Mouse (Mus musculus) heart, embryonic 15.5 days (tissue): ENCODE results near the gene Bst1. TPM values are rescaled to one million over a fixed set of nuclear protein-coding genes. Genes with fewer than 3 reads are reported as not detected.

Source experiments
- ATAC-seq: fragments of 200-750 bp; cut with Nextera tagmentation; replicated peaks from 2 replicates; pipeline ENCODE4 v1.8.0; 2017; ENCODE audit warnings: low read depth, moderate TSS enrichment; ENCODE audit not compliant: insufficient number of reproducible peaks, insufficient read depth, low FRiP score
- H3K27ac ChIP-seq: fragments of 300-500 bp; sonication (generic); 2 replicates; pipeline ENCODE4 v1.5.1; 2015; ENCODE audit warnings: mild to moderate bottlenecking, inconsistent platforms
- H3K27me3 ChIP-seq: fragments of 300-500 bp; sonication (generic); 2 replicates; pipeline ENCODE4 v1.6.1; 2015; ENCODE audit warnings: inconsistent platforms
- H3K36me3 ChIP-seq: fragments of 300-500 bp; sonication (generic); 2 replicates; pipeline ENCODE4 v1.6.1; 2015; ENCODE audit warnings: mild to moderate bottlenecking, inconsistent platforms
- H3K4me1 ChIP-seq: fragments of 300-500 bp; sonication (generic); replicated peaks from 2 replicates; pipeline ENCODE4 v1.6.1; 2015; ENCODE audit warnings: inconsistent platforms
- H3K4me2 ChIP-seq: fragments of 300-500 bp; sonication (generic); 2 replicates; pipeline ENCODE4 v1.6.1; 2015; ENCODE audit warnings: inconsistent platforms, mild to moderate bottlenecking, moderate library complexity
- H3K4me3 ChIP-seq: fragments of 300-500 bp; sonication (generic); 2 replicates; pipeline ENCODE4 v1.5.1; 2015; ENCODE audit warnings: mild to moderate bottlenecking, inconsistent platforms
- H3K9ac ChIP-seq: fragments of 300-500 bp; sonication (generic); 2 replicates; pipeline ENCODE4 v1.6.1; 2015; ENCODE audit warnings: mild to moderate bottlenecking, inconsistent platforms
- H3K9me3 ChIP-seq: fragments of 300-500 bp; sonication (generic); replicated peaks from 2 replicates; pipeline ENCODE4 v1.6.1; 2016; ENCODE audit warnings: inconsistent platforms
- WGBS: fragments of 180-500 bp; shearing (Covaris S2); methylation state at CpG from one replicate; pipeline ENCODE4 v1.1.7; 2015; ENCODE audit warnings: mixed read lengths; 5-methylcytosine and 5-hydroxymethylcytosine counted together
- polyA plus RNA-seq: library from polyadenylated mRNA; unstranded; fragments of >200 nt; fragmentation: Nextera tagmentation; extraction: Ambion mirVana; gene quantifications from 2 replicates; pipeline ENCODE4 v1.2.1, GENCODE M21; 2015

Bst1 gene
- polyA plus RNA-seq, 1 experiment from 2014 or later, result 1.2 TPM

- Histone ChIP-seq H3K27me3 (no peaks in the 10 kb centered on the region), H3K4me2 (peak overlapping the region; percentile 27; the same call in 1 of the 2 replicates), H3K9me3 (no peaks in the 10 kb centered on the region), H3K4me3 (no peak overlapping the region), H3K9ac (no peak overlapping the region), H3K27ac (no peak overlapping the region), H3K4me1 (peaks cover 9% of the 10 kb centered on the region; the same call in 1 of the 2 replicates), H3K36me3 (no peaks in the 10 kb centered on the region)
- no peak for ATAC-seq
- WGBS, result 34% methylated on average over 8 of the region's 8 CpGs
Observed at GRCm38 (mm10) chr5:43859663-43860062, 41.0 kb downstream of the Bst1 start.

GRCm38 (mm10) chr5:43860096-43860495, 41.4 kb downstream of the Bst1 start:
- 79% methylated on average over 5 of the region's 5 CpGs for WGBS
- H3K36me3 ChIP-seq, result no peaks in the 10 kb centered on the region
- H3K9me3 ChIP-seq, result no peaks in the 10 kb centered on the region
- H3K27ac ChIP-seq, result no peak overlapping the region
- no peak overlapping the region for H3K4me2 ChIP-seq
- no peaks in the 10 kb centered on the region for H3K27me3 ChIP-seq
- ATAC-seq, result no peak
- no peak overlapping the region for H3K4me3 ChIP-seq
- no peak overlapping the region for H3K9ac ChIP-seq
- H3K4me1 ChIP-seq, result peaks cover 9% of the 10 kb centered on the region; the same call in 1 of the 2 replicates

GRCm38 (mm10) chr5:43860670-43861431, 42.2 kb downstream of the Bst1 start:
- 63% methylated on average over 5 of the region's 5 CpGs for WGBS

GRCm38 (mm10) chr5:43863642-43864041, 45.0 kb downstream of the Bst1 start:
- H3K4me1 ChIP-seq, result peaks cover 13% of the 10 kb centered on the region
- H3K27ac ChIP-seq, result no peak overlapping the region
- H3K4me3 ChIP-seq, result no peak overlapping the region
- H3K9ac ChIP-seq, result no peak overlapping the region
- no peak for ATAC-seq
- no peaks in the 10 kb centered on the region for H3K36me3 ChIP-seq
- no peaks in the 10 kb centered on the region for H3K27me3 ChIP-seq
- 53% methylated on average over 6 of the region's 6 CpGs for WGBS
- H3K9me3 ChIP-seq, result no peaks in the 10 kb centered on the region
- no peak overlapping the region for H3K4me2 ChIP-seq

More at GRCm38 (mm10) chr5:43860670-43861431, 42.2 kb downstream of the Bst1 start:
- H3K9ac ChIP-seq, result no peak overlapping the region
- H3K27ac ChIP-seq, result no peak overlapping the region
- H3K4me2 ChIP-seq, result no peak overlapping the region
- ATAC-seq, result no peak
- no peaks in the 10 kb centered on the region for H3K36me3 ChIP-seq
- no peaks in the 10 kb centered on the region for H3K27me3 ChIP-seq
- H3K4me3 ChIP-seq, result no peak overlapping the region
- no peaks in the 10 kb centered on the region for H3K9me3 ChIP-seq
- peaks cover 9% of the 10 kb centered on the region; the same call in 1 of the 2 replicates for H3K4me1 ChIP-seq

- WGBS, result 54% methylated on average over 2 of the region's 2 CpGs
- H3K27ac ChIP-seq, result no peak overlapping the region
- no peak for ATAC-seq
Observed at GRCm38 (mm10) chr5:43865316-43865715, 46.6 kb downstream of the Bst1 start.

GRCm38 (mm10) chr5:43868253-43868652, 49.6 kb downstream of the Bst1 start, which contains the start of gene Cd38:
Gene Cd38, plus strand, starts transcription at chr5:43868553.
- H3K4me3 ChIP-seq, result peak within 1 kb of the TSS; percentile 54
- no peaks in the 10 kb centered on the region for H3K9me3 ChIP-seq
- H3K36me3 ChIP-seq, result no peaks in the 10 kb centered on the region
- H3K9ac ChIP-seq, result peak within 1 kb of the TSS; percentile 48
- peak within 1 kb of the TSS; percentile 70 for H3K27ac ChIP-seq
- H3K4me2 ChIP-seq, result peak within 1 kb of the TSS; percentile 74
- H3K27me3 ChIP-seq, result no peaks in the 10 kb centered on the region
- peaks cover 9% of the 10 kb centered on the region for H3K4me1 ChIP-seq
- ATAC-seq, result no peak

More at GRCm38 (mm10) chr5:43865316-43865715, 46.6 kb downstream of the Bst1 start:
- H3K4me1 ChIP-seq, result peaks cover 9% of the 10 kb centered on the region
- no peak overlapping the region for H3K4me3 ChIP-seq
- no peaks in the 10 kb centered on the region for H3K36me3 ChIP-seq
- no peaks in the 10 kb centered on the region for H3K9me3 ChIP-seq
- H3K4me2 ChIP-seq, result no peak overlapping the region
- no peak overlapping the region for H3K9ac ChIP-seq
- H3K27me3 ChIP-seq, result no peaks in the 10 kb centered on the region

- H3K4me2 ChIP-seq, result peak overlapping the region; percentile 74
- no peaks in the 10 kb centered on the region for H3K27me3 ChIP-seq
- peak; percentile 66 for ATAC-seq
- H3K9me3 ChIP-seq, result no peaks in the 10 kb centered on the region
- H3K4me3 ChIP-seq, result peak overlapping the region; percentile 54
- 2% methylated on average over 28 of the region's 28 CpGs for WGBS
- no peaks in the 10 kb centered on the region for H3K36me3 ChIP-seq
- peak overlapping the region; percentile 70 for H3K27ac ChIP-seq
- H3K9ac ChIP-seq, result peak overlapping the region; percentile 48
- peaks cover 9% of the 10 kb centered on the region for H3K4me1 ChIP-seq
Observed at GRCm38 (mm10) chr5:43868711-43869600, 50.3 kb downstream of the Bst1 start.

- WGBS, result 81% methylated on average over 1 of the region's 1 CpGs
- H3K9ac ChIP-seq, result no peak overlapping the region
- H3K36me3 ChIP-seq, result no peaks in the 10 kb centered on the region
- no peak overlapping the region for H3K4me3 ChIP-seq
- peaks cover 9% of the 10 kb centered on the region for H3K4me1 ChIP-seq
- no peaks in the 10 kb centered on the region for H3K9me3 ChIP-seq
- H3K27ac ChIP-seq, result no peak overlapping the region
- H3K4me2 ChIP-seq, result no peak overlapping the region
- ATAC-seq, result no peak
- no peaks in the 10 kb centered on the region for H3K27me3 ChIP-seq
Observed at GRCm38 (mm10) chr5:43871845-43872244, 53.2 kb downstream of the Bst1 start.

- Histone ChIP-seq H3K27me3 (no peaks in the 10 kb centered on the region), H3K9ac (no peak overlapping the region), H3K27ac (no peak overlapping the region), H3K4me3 (no peak overlapping the region), H3K36me3 (no peaks in the 10 kb centered on the region), H3K4me2 (no peak overlapping the region), H3K4me1 (peaks cover 9% of the 10 kb centered on the region), H3K9me3 (no peaks in the 10 kb centered on the region)
- ATAC-seq, result no peak
- 70% methylated on average over 1 of the region's 1 CpGs for WGBS
Observed at GRCm38 (mm10) chr5:43872652-43873051, 54.0 kb downstream of the Bst1 start.

- Histone ChIP-seq H3K27ac (no peak overlapping the region), H3K36me3 (no peaks in the 10 kb centered on the region), H3K4me2 (no peak overlapping the region), H3K9me3 (no peaks in the 10 kb centered on the region), H3K9ac (no peak overlapping the region), H3K27me3 (no peaks in the 10 kb centered on the region), H3K4me1 (no peaks in the 10 kb centered on the region), H3K4me3 (no peak overlapping the region)
- WGBS, result 78% methylated on average over 3 of the region's 3 CpGs
- no peak for ATAC-seq
Observed at GRCm38 (mm10) chr5:43882034-43882433, 63.3 kb downstream of the Bst1 start.

- ATAC-seq, result no peak
- no peak overlapping the region for H3K9ac ChIP-seq
- no peak overlapping the region for H3K4me2 ChIP-seq
- no peaks in the 10 kb centered on the region for H3K9me3 ChIP-seq
- WGBS, result 30% methylated on average over 3 of the region's 3 CpGs
- no peaks in the 10 kb centered on the region for H3K4me1 ChIP-seq
- 0 out of 2 replicates have a peak, but pooled peaks cover 4% of the 10 kb centered on the region for H3K27me3 ChIP-seq
- H3K36me3 ChIP-seq, result no peaks in the 10 kb centered on the region
- H3K27ac ChIP-seq, result no peak overlapping the region
- H3K4me3 ChIP-seq, result no peak overlapping the region
Observed at GRCm38 (mm10) chr5:43885060-43885820, 66.6 kb downstream of the Bst1 start.
